Mouse (Mus musculus): ENCODE data around the gene Traf3.

- TF ChIP-seq CTCF (IDR thresholded peaks at IDR 0.05; ENCODE audit: low read depth, low read length), result no peak
- TF ChIP-seq POLR2A (IDR thresholded peaks at IDR 0.05; ENCODE audit: extremely low read depth, insufficient read depth, low read length), result no peak
These were observed 22.6 kb upstream of the Traf3 start for GRCm38 (mm10) chr12:111143509-111144063.
